Comparison of ENCODE assay signal across 10 mouse cellular contexts in the genomic region with DNA sequence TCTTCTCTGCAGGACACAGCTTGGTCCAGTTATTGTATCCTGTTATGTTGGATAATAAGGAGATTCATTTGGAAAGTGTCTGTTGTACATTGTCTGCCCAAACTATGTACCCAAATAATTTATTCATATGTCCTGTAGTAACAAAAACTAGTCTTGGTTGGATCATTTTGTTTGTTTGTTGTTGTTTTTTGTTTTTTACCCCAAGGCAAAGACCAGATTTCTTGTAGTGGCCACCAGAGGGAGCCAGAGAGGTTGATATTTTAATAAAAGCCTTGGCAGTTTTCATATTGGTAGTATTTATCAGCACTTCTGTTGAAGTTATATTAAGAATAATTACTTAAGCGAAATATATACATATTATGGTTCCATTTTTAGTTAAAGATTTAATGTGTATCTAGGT. TPM values are rescaled to one million over a fixed set of nuclear protein-coding genes. Genes with fewer than 3 reads are reported as not detected.
A peak's percentile ranks its signal among the peaks of the same experiment; 100 is the strongest.
DNase-seq lines count a peak whose midpoint lies in the region; ATAC-seq and TF ChIP-seq lines count a peak whose summit lies in the region.
"Had no signal": no experiment of that assay in that cellular context is flagged by ENCODE, and none has a peak within 500 bp of the region (broad histone marks: within the 10 kb centered on the region; RNA-seq: fewer than 3 reads in every experiment).

No protein-coding gene starts in this region.

- no peaks in the 10 kb centered on the region for H3K27me3 ChIP-seq in heart, postnatal 0 days (ENCODE audit: control insufficient read depth, insufficient read depth, low read length)
- H3K27me3 ChIP-seq in heart, embryonic 12.5 days (replicated peaks), result no peaks in the 10 kb centered on the region
- H3K27me3 ChIP-seq in lung, postnatal 0 days (replicated peaks; ENCODE audit: insufficient read depth, low read length), result no peaks in the 10 kb centered on the region
- H3K27me3 ChIP-seq in liver, postnatal 0 days (ENCODE audit: insufficient read depth, low read length), result no peaks in the 10 kb centered on the region
- H3K27me3 ChIP-seq: heart, embryonic 13.5 days; lung, embryonic 15.5 days had no signal

- peaks cover 1% of the 10 kb centered on the region; the same call in 1 of the 2 replicates for H3K4me1 ChIP-seq in heart, postnatal 0 days (ENCODE audit: control insufficient read depth, insufficient read depth)
- peaks cover 13% of the 10 kb centered on the region for H3K4me1 ChIP-seq in heart, embryonic 12.5 days (replicated peaks)
- no peaks in the 10 kb centered on the region for H3K4me1 ChIP-seq in lung, postnatal 0 days (ENCODE audit: insufficient read depth, low read depth, low read length)
- no peaks in the 10 kb centered on the region for H3K4me1 ChIP-seq in liver, postnatal 0 days (ENCODE audit: insufficient read depth)

- peak; percentile 63 for DNase-seq in heart, postnatal 0 days (ENCODE audit: low spot score)
- peak; percentile 79 for DNase-seq in lung, postnatal 0 days (ENCODE audit: low spot score)
- no peak for DNase-seq in lung, postnatal 4 days
- DNase-seq in NIH3T3 (ENCODE audit: low read depth), result peak; percentile 76
- peak; percentile 27 for DNase-seq in liver, postnatal 0 days
- DNase-seq in frontal cortex, postnatal 25 days (ENCODE audit: low spot score in 2 of 2), result no peak

- no peak overlapping the region for H3K4me3 ChIP-seq in heart, postnatal 0 days (ENCODE audit: low read depth, low read length)
- no peak overlapping the region for H3K4me3 ChIP-seq in heart, embryonic 12.5 days
- H3K4me3 ChIP-seq in lung, postnatal 0 days (ENCODE audit: low read depth, low read length), result no peak overlapping the region
- H3K4me3 ChIP-seq in liver, postnatal 0 days (ENCODE audit: low read depth, low read length), result no peak overlapping the region
- H3K4me3 ChIP-seq: heart, embryonic 13.5 days; lung, embryonic 15.5 days had no signal

- ATAC-seq in heart, postnatal 0 days (ENCODE audit: insufficient read depth, low read depth), result no peak
- ATAC-seq in heart, embryonic 12.5 days (ENCODE audit: insufficient number of reproducible peaks, low FRiP score), result no peak
- no peak for ATAC-seq in lung, postnatal 0 days
- no peak for ATAC-seq in liver, postnatal 0 days
- no peak for ATAC-seq in monocyte, adult 5-6 weeks (replicated peaks; ENCODE audit: insufficient number of reproducible peaks, low FRiP score, low TSS enrichment, poor library complexity, severe bottlenecking)

- TF ChIP-seq EP300 in heart, postnatal 0 days (IDR thresholded peaks at IDR 0.05; ENCODE audit: low read depth), result no peak
- TF ChIP-seq EP300 in lung, postnatal 0 days (IDR thresholded peaks at IDR 0.05), result no peak
- TF ChIP-seq EP300 in liver, postnatal 0 days (IDR thresholded peaks at IDR 0.05; ENCODE audit: low read depth), result no peak

- no peaks in the 10 kb centered on the region for H3K9me3 ChIP-seq in heart, postnatal 0 days (replicated peaks; ENCODE audit: control insufficient read depth, low read length)
- H3K9me3 ChIP-seq in heart, embryonic 12.5 days (replicated peaks), result no peaks in the 10 kb centered on the region
- H3K9me3 ChIP-seq in lung, postnatal 0 days (ENCODE audit: low read length), result no peaks in the 10 kb centered on the region
- no peaks in the 10 kb centered on the region for H3K9me3 ChIP-seq in liver, postnatal 0 days (ENCODE audit: low read length)
- H3K9me3 ChIP-seq: lung, embryonic 15.5 days had no signal

- WGBS in heart, postnatal 0 days, result 24% methylated on average over 1 of the region's 1 CpGs
- WGBS in heart, embryonic 12.5 days, result 19% methylated on average over 1 of the region's 1 CpGs
- 15% methylated on average over 1 of the region's 1 CpGs for WGBS in lung, postnatal 0 days
- WGBS in liver, postnatal 0 days (ENCODE audit: insufficient replicate concordance), result 5% methylated on average over 1 of the region's 1 CpGs

- no peak overlapping the region for H3K27ac ChIP-seq in heart, postnatal 0 days (ENCODE audit: low read depth)
- H3K27ac ChIP-seq in heart, embryonic 12.5 days (ENCODE audit: poor library complexity, severe bottlenecking), result no peak overlapping the region
- no peak overlapping the region for H3K27ac ChIP-seq in lung, postnatal 0 days (ENCODE audit: low read length)
- no peak overlapping the region for H3K27ac ChIP-seq in liver, postnatal 0 days (ENCODE audit: low read depth)
- H3K27ac ChIP-seq: heart, embryonic 13.5 days; lung, embryonic 15.5 days had no signal

- no peaks in the 10 kb centered on the region for H3K36me3 ChIP-seq in heart, postnatal 0 days (replicated peaks; ENCODE audit: control insufficient read depth, insufficient read depth, low read length)
- H3K36me3 ChIP-seq in heart, embryonic 12.5 days, result 0 out of 2 replicates have a peak, but pooled peaks cover 3% of the 10 kb centered on the region
- H3K36me3 ChIP-seq in lung, postnatal 0 days (ENCODE audit: insufficient read depth, low read length), result no peaks in the 10 kb centered on the region
- no peaks in the 10 kb centered on the region for H3K36me3 ChIP-seq in liver, postnatal 0 days (replicated peaks; ENCODE audit: insufficient read depth, low read length)
- H3K36me3 ChIP-seq: lung, embryonic 15.5 days had no signal

- no peak overlapping the region for H3K4me2 ChIP-seq in heart, postnatal 0 days (ENCODE audit: low read depth, low read length)
- no peak overlapping the region for H3K4me2 ChIP-seq in heart, embryonic 12.5 days
- no peak overlapping the region for H3K4me2 ChIP-seq in lung, postnatal 0 days (replicated peaks; ENCODE audit: low read depth, low read length)
- no peak overlapping the region for H3K4me2 ChIP-seq in liver, postnatal 0 days (ENCODE audit: low read depth, low read length)
- H3K4me2 ChIP-seq: heart, embryonic 13.5 days; lung, embryonic 15.5 days had no signal

- H3K9ac ChIP-seq in heart, postnatal 0 days (replicated peaks; ENCODE audit: low read depth, low read length), result no peak overlapping the region
- no peak overlapping the region for H3K9ac ChIP-seq in heart, embryonic 12.5 days
- H3K9ac ChIP-seq in lung, postnatal 0 days (replicated peaks; ENCODE audit: low read depth), result no peak overlapping the region
- no peak overlapping the region for H3K9ac ChIP-seq in liver, postnatal 0 days (replicated peaks)
- H3K9ac ChIP-seq: heart, embryonic 13.5 days; lung, embryonic 15.5 days had no signal

- peak; percentile 65 for TF ChIP-seq CTCF in heart, postnatal 0 days (IDR thresholded peaks at IDR 0.05; ENCODE audit: low read depth)
- TF ChIP-seq CTCF in lung, postnatal 0 days (IDR thresholded peaks at IDR 0.05), result peak; percentile 69
- TF ChIP-seq CTCF in liver, postnatal 0 days (IDR thresholded peaks at IDR 0.05; ENCODE audit: low read depth), result peak; percentile 64

RNA-seq across cellular contexts. Expression of a gene that starts 25.0 kb away (rescaled TPM):
- 5.5 and 10.5 TPM in 2 replicates for total RNA-seq in heart, postnatal 0 days (2014; rRNA removed; ENCODE audit: low replicate concordance)
- polyA plus RNA-seq in heart, postnatal 0 days (2015; fragmentation: Nextera tagmentation; extraction: Ambion mirVana), result 17.3 and 18.6 TPM in 2 replicates
- 38.9 and 39.0 TPM in 2 replicates for polyA plus RNA-seq in heart, embryonic 12.5 days (2016; fragmentation: Nextera tagmentation; extraction: Ambion mirVana)
- 23.5 and 25.9 TPM in 2 replicates for polyA plus RNA-seq in lung, postnatal 0 days (2015; fragmentation: Nextera tagmentation; extraction: Ambion mirVana)
- polyA plus RNA-seq in liver, postnatal 0 days (2015; fragmentation: Nextera tagmentation; extraction: Ambion mirVana), result 2.0 and 2.4 TPM in 2 replicates
- total RNA-seq in monocyte, adult 5-6 weeks (2017), result 0.43 TPM in 1 of 3 replicates, not detected in the others

Comparison
In these comparisons a context has a peak if more than half of its experiments do, and no peak if none do; other contexts are left out.
1. DNase-seq: peak in heart, postnatal 0 days (single experiment), lung, postnatal 0 days (single experiment), NIH3T3 (single experiment) and liver, postnatal 0 days (single experiment); none in lung, postnatal 4 days (0 of 2) and frontal cortex, postnatal 25 days (0 of 2).
2. Peak in every context shown above with its lines, with median percentiles within 50 percentile points of each other: CTCF ChIP-seq.